Mouse (Mus musculus) embryonic facial prominence, embryonic 10.5 days (tissue): ENCODE data around the gene Scn10a. TPM values are rescaled to one million over a fixed set of nuclear protein-coding genes. Genes with fewer than 3 reads are reported as not detected.
A peak's percentile ranks its signal among the peaks of the same experiment; 100 is the strongest.

Source experiments
- DNase-seq: peaks from one replicate; pipeline ENCODE4 v3.0.0-alpha.2; 2017; ENCODE audit warnings: low spot score
- H3K27ac ChIP-seq: fragments of 300-500 bp; sonication (generic); replicated peaks from 2 replicates; pipeline ENCODE4 v1.5.1; 2016; ENCODE audit warnings: mild to moderate bottlenecking
- H3K27me3 ChIP-seq: fragments of 300-500 bp; sonication (generic); replicated peaks from 2 replicates; pipeline ENCODE4 v1.6.1; 2016; ENCODE audit warnings: low read depth, mild to moderate bottlenecking; ENCODE audit not compliant: poor library complexity, severe bottlenecking
- H3K36me3 ChIP-seq: fragments of 300-500 bp; sonication (generic); replicated peaks from 2 replicates; pipeline ENCODE4 v1.6.1; 2016; ENCODE audit warnings: mild to moderate bottlenecking, moderate library complexity
- H3K4me1 ChIP-seq: fragments of 300-500 bp; sonication (generic); 2 replicates; pipeline ENCODE4 v1.6.1; 2016
- H3K4me3 ChIP-seq: fragments of 300-500 bp; sonication (generic); 2 replicates; pipeline ENCODE4 v1.5.1; 2016; ENCODE audit warnings: mild to moderate bottlenecking, moderate library complexity
- H3K9me3 ChIP-seq: fragments of 300-500 bp; sonication (generic); 2 replicates; pipeline ENCODE4 v1.6.1; 2016; ENCODE audit warnings: mild to moderate bottlenecking
- WGBS: fragments of 180-500 bp; shearing (Covaris S2); methylation state at CpG from one replicate; pipeline ENCODE4 v1.1.7; 2016; 5-methylcytosine and 5-hydroxymethylcytosine counted together
- polyA plus RNA-seq: library from polyadenylated mRNA; unstranded; fragments of >200 nt; fragmentation: Nextera tagmentation; extraction: Ambion mirVana; gene quantifications from 2 replicates; pipeline ENCODE4 v1.2.1, GENCODE M21; 2016

The Scn10a gene
- polyA plus RNA-seq = 0.13 and 0.44 TPM in 2 replicates

GRCm38 (mm10) chr9:119719222-119719621, at the start of gene Scn10a:
Gene Scn10a (minus strand): TSS chr9:119719322.
- Histone ChIP-seq H3K9me3 (no peaks in the 10 kb centered on the region), H3K36me3 (no peaks in the 10 kb centered on the region), H3K27ac (no peak within 1 kb of the TSS), H3K4me3 (no peak within 1 kb of the TSS), H3K4me1 (no peaks in the 10 kb centered on the region), H3K27me3 (no peaks in the 10 kb centered on the region)
- 85% methylated on average over 11 of the region's 11 CpGs for WGBS
- no peak for DNase-seq

- 43% methylated on average over 7 of the region's 7 CpGs for WGBS
- Histone ChIP-seq H3K27me3 (no peaks in the 10 kb centered on the region), H3K27ac (no peak overlapping the region), H3K4me3 (no peak overlapping the region), H3K9me3 (no peaks in the 10 kb centered on the region), H3K4me1 (no peaks in the 10 kb centered on the region), H3K36me3 (no peaks in the 10 kb centered on the region)
- peak; percentile 51 for DNase-seq
Measured at GRCm38 (mm10) chr9:119768585-119768984, 49.5 kb upstream of the Scn10a start.

GRCm38 (mm10) chr9:119760226-119760625, 41.1 kb upstream of the Scn10a start:
- Histone ChIP-seq H3K36me3 (no peaks in the 10 kb centered on the region), H3K4me1 (no peaks in the 10 kb centered on the region), H3K4me3 (no peak overlapping the region), H3K27ac (no peak overlapping the region), H3K9me3 (peaks cover 11% of the 10 kb centered on the region), H3K27me3 (no peaks in the 10 kb centered on the region)
- DNase-seq = no peak
- WGBS = 84% methylated on average over 3 of the region's 3 CpGs

GRCm38 (mm10) chr9:119759457-119759856, 40.3 kb upstream of the Scn10a start:
- 79% methylated on average over 1 of the region's 1 CpGs for WGBS
- Histone ChIP-seq H3K27ac (no peak overlapping the region), H3K27me3 (no peaks in the 10 kb centered on the region), H3K4me3 (no peak overlapping the region), H3K9me3 (peaks cover 13% of the 10 kb centered on the region), H3K4me1 (no peaks in the 10 kb centered on the region), H3K36me3 (no peaks in the 10 kb centered on the region)
- no peak for DNase-seq

- H3K9me3 ChIP-seq = 0 out of 2 replicates have a peak, but pooled peaks cover 4% of the 10 kb centered on the region
- peak; percentile 22 for DNase-seq
Measured at GRCm38 (mm10) chr9:119751507-119751906, 32.4 kb upstream of the Scn10a start.

GRCm38 (mm10) chr9:119749112-119749511, 30.0 kb upstream of the Scn10a start:
- H3K27ac ChIP-seq = no peak overlapping the region

More at GRCm38 (mm10) chr9:119751507-119751906, 32.4 kb upstream of the Scn10a start:
- no peaks in the 10 kb centered on the region for H3K36me3 ChIP-seq
- 19% methylated on average over 5 of the region's 5 CpGs for WGBS
- no peak overlapping the region for H3K4me3 ChIP-seq
- H3K27ac ChIP-seq = no peak overlapping the region
- H3K27me3 ChIP-seq = no peaks in the 10 kb centered on the region
- peaks cover 5% of the 10 kb centered on the region; the same call in 1 of the 2 replicates for H3K4me1 ChIP-seq

GRCm38 (mm10) chr9:119743900-119744299, 24.8 kb upstream of the Scn10a start:
- Histone ChIP-seq H3K27ac (no peak overlapping the region), H3K9me3 (no peaks in the 10 kb centered on the region), H3K4me3 (no peak overlapping the region), H3K27me3 (no peaks in the 10 kb centered on the region), H3K36me3 (no peaks in the 10 kb centered on the region), H3K4me1 (0 out of 2 replicates have a peak, but pooled peaks cover under 1% of the 10 kb centered on the region)
- no peak for DNase-seq
- 89% methylated on average over 4 of the region's 4 CpGs for WGBS

More at GRCm38 (mm10) chr9:119749112-119749511, 30.0 kb upstream of the Scn10a start:
- Histone ChIP-seq H3K4me1 (peaks cover 5% of the 10 kb centered on the region; the same call in 1 of the 2 replicates), H3K36me3 (no peaks in the 10 kb centered on the region), H3K27me3 (no peaks in the 10 kb centered on the region), H3K4me3 (no peak overlapping the region), H3K9me3 (no peaks in the 10 kb centered on the region)
- WGBS = 80% methylated on average over 9 of the region's 9 CpGs
- no peak for DNase-seq

DNA sequence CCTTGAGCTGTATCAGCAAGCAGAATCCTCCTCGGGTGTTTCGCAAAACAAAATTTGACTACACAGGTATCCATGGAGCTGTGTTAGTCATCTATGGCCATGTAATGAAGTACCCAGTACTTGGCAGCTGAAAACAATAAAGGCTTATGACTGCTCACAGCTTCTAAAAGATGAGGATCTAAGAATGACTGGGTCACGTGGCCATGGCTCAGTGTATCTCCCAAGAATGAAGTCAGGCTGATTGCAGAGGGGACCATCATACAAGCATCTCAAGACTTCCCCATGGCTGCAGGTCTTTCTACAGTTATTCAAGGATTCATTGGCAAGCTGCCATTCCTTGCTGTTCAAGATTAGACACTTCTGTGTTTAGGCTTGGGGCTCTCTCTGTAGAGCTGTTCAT, 24.2 kb upstream of the Scn10a start:
- H3K4me3 ChIP-seq = no peak overlapping the region
- no peaks in the 10 kb centered on the region for H3K9me3 ChIP-seq
- DNase-seq = no peak
- H3K27ac ChIP-seq = no peak overlapping the region
- no peaks in the 10 kb centered on the region for H3K36me3 ChIP-seq
- no peaks in the 10 kb centered on the region for H3K4me1 ChIP-seq
- WGBS = 89% methylated on average over 3 of the region's 3 CpGs
- no peaks in the 10 kb centered on the region for H3K27me3 ChIP-seq

DNA sequence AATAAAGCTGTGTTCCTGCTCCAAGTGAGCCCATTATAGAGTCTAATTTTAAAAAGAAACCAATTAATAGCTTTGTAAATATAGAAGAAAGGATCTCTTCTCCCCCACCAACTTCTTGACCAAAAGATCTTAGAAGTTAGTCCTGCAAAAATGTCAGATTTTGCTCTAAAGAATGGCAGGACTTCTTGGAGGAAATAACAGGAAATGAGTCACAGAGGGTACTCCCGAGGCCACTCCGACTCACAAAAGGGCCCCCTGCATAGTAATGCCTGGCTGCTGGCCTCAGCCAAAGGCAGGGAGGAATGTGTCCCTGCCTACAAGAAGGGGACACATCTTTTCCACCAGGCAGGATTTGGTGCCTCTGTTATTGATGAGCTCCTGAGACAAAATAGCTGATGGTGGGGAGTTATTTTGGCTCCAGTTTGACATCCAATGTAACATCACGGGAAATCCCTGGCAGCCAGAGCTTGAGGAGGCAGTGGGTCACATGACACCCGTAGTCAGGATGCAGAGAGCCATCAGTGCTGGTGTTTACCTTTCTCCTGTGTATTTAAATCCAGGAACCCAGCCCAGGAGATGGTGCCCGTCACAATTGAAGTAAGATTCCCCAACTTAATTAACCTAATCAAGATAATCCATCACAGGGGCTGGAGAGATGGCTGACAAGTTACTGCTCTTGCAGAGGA, 22.1 kb upstream of the Scn10a start:
- WGBS = 36% methylated on average over 5 of the region's 5 CpGs
- H3K27ac ChIP-seq = no peak overlapping the region
- no peaks in the 10 kb centered on the region for H3K9me3 ChIP-seq
- H3K27me3 ChIP-seq = no peaks in the 10 kb centered on the region
- H3K36me3 ChIP-seq = no peaks in the 10 kb centered on the region
- no peak overlapping the region for H3K4me3 ChIP-seq
- H3K4me1 ChIP-seq = no peaks in the 10 kb centered on the region
- DNase-seq = no peak

DNA sequence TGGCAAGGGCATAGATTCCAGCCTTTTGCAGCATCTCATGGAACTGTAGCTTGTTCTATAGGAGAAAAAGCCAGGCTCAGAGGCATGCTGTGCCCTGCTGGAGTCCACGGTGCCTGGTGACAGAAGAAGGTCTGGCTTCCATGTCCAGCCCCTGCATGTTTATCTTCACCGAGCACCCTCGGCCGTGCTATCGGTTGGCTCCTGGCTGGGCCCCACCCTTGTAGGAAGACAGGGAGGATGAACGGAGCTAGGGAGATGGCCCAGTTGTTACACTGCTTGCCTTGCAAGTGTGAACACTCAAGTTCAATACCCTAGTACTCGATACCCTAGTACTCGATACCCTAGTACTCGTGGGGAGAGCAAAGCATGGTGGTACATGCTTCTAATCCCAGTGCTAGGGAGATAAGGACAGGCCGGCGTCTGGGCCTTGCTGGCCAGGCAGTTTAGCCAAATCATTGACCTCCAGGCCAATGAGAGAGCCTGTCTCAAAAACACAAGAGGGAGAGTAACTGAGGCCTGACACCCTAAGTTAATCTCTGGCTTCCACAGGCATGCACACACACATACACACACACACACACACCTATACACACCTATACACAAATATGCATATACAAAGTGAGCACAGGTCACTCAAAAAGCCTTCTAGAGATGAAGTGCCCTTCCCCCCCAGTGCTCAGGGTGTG, 9.4 kb upstream of the Scn10a start:
- no peak overlapping the region for H3K4me3 ChIP-seq
- no peaks in the 10 kb centered on the region for H3K36me3 ChIP-seq
- H3K4me1 ChIP-seq = peaks cover 19% of the 10 kb centered on the region
- WGBS = 91% methylated on average over 11 of the region's 11 CpGs
- no peaks in the 10 kb centered on the region for H3K9me3 ChIP-seq
- H3K27ac ChIP-seq = no peak overlapping the region
- H3K27me3 ChIP-seq = no peaks in the 10 kb centered on the region
- DNase-seq = no peak

DNA sequence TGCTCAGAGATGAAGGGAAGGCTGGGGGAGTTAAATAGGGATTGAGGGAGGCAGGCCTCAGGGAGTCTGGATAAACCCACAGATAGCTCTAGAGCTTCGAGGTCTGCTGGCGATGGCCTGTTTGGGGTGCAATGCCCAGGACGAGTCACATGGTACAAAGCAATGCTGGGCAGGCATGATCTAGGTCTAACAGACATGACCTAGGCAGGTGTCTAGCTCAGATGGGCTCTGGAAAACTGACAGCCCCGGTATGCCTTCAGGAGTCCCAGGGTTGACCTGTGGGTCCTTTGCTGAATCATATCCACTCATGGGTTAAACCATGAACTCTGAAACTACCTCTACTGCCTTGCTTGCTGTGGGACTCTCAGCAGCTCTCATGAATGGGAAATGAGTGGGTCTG, 7.9 kb upstream of the Scn10a start:
- no peak overlapping the region for H3K27ac ChIP-seq
- H3K4me1 ChIP-seq = peaks cover 14% of the 10 kb centered on the region
- H3K36me3 ChIP-seq = no peaks in the 10 kb centered on the region
- no peak overlapping the region for H3K4me3 ChIP-seq
- H3K27me3 ChIP-seq = no peaks in the 10 kb centered on the region
- no peak for DNase-seq
- 94% methylated on average over 4 of the region's 4 CpGs for WGBS
- H3K9me3 ChIP-seq = no peaks in the 10 kb centered on the region

DNA sequence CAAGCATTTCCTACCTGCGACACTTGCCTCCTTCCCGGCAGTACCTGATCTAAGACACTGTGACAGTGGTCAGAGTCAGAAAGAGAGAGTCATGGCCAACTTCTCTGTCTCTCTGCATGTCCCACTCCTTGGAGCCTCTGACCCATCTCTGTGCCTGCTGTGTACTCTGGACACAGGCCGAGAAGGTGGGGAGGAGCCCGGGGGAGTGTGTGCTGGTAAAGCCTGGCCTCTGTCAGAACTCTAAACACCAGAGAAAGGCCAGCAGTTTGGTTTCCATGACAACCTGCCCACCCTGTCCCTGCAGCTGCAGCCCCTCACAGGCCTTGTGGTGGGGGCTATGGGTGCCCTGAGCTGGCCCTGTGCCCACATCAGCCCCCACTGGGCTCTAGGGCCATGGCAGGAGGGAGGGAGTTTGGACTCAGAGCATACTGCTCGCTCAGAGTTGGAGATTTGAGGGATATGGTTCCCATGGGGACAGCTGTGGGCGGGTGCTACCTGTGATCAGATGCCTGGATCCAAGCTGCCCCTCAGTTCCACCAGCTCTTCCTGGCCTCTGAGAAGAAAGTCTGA, 6.3 kb upstream of the Scn10a start:
- H3K27me3 ChIP-seq = no peaks in the 10 kb centered on the region
- DNase-seq = no peak
- WGBS = 77% methylated on average over 6 of the region's 6 CpGs

More for the DNA sequence above, 6.3 kb upstream of the Scn10a start:
- Histone ChIP-seq H3K9me3 (no peaks in the 10 kb centered on the region), H3K4me3 (no peak overlapping the region), H3K4me1 (0 out of 2 replicates have a peak, but pooled peaks cover 6% of the 10 kb centered on the region), H3K36me3 (no peaks in the 10 kb centered on the region), H3K27ac (no peak overlapping the region)
